ENCODE assay signal across 40 mouse cellular contexts in the genomic region with DNA sequence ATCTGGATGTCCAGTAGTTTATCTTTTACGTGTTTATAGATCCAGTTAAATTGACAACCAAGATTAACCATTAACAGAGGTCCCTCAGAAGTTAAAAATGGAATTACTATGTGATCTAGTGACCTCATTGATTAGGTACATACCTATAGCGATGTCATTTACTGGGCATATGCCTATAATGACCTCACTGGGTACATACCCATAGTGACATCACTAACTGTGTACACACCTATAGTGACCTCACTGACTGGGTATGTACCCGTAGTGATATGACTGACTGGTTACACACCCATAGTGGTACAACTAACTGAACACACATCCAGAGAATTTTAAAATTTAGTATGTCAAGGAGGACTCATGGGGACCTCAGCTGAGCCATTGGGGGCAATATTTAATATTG. TPM values are rescaled to one million over a fixed set of nuclear protein-coding genes. Genes with fewer than 3 reads are reported as not detected.
"Had no signal": no experiment of that assay in that cellular context is flagged by ENCODE, and none has a peak within 500 bp of the region (broad histone marks: within the 10 kb centered on the region; RNA-seq: fewer than 3 reads in every experiment).

No protein-coding gene starts in this region.

- H3K9me3 ChIP-seq: heart, embryonic 15.5 days; hindbrain, embryonic 13.5 days; limb, embryonic 13.5 days; limb, embryonic 15.5 days had no signal

- H3K27ac ChIP-seq: heart, adult 2 months; heart, embryonic 13.5 days; heart, embryonic 15.5 days; hindbrain, embryonic 13.5 days; hindbrain, embryonic 15.5 days; hindbrain, postnatal 0 days; kidney, embryonic 15.5 days; kidney, postnatal 0 days; limb, embryonic 13.5 days; limb, embryonic 15.5 days had no signal

- H3K4me3 ChIP-seq: heart, adult 2 months; heart, embryonic 13.5 days; heart, embryonic 15.5 days; hindbrain, embryonic 13.5 days; hindbrain, embryonic 15.5 days; kidney, embryonic 15.5 days; limb, embryonic 13.5 days; limb, embryonic 15.5 days had no signal

- H3K36me3 ChIP-seq: heart, embryonic 13.5 days; heart, embryonic 15.5 days; hindbrain, embryonic 13.5 days; hindbrain, embryonic 15.5 days; kidney, embryonic 15.5 days; limb, embryonic 13.5 days; limb, embryonic 15.5 days had no signal

- H3K4me2 ChIP-seq: heart, embryonic 13.5 days; heart, embryonic 15.5 days; hindbrain, embryonic 13.5 days; hindbrain, embryonic 15.5 days; kidney, embryonic 15.5 days; limb, embryonic 13.5 days; limb, embryonic 15.5 days had no signal

- DNase-seq: gastrocnemius, postnatal 14 days; gastrocnemius, postnatal 36 days; heart, adult 2 months; heart, postnatal 14 days; heart, postnatal 36 days; kidney, adult 11 months; kidney, adult 2 months; kidney, adult 9 months; kidney, postnatal 14 days; kidney, postnatal 36 days; layer of hippocampus, adult 9-11 months; layer of hippocampus, postnatal 36 days; left cerebral cortex, postnatal 4 days had no signal

- H3K4me1 ChIP-seq: heart, embryonic 15.5 days; kidney, embryonic 15.5 days; limb, embryonic 13.5 days had no signal

- H3K9ac ChIP-seq: heart, embryonic 13.5 days; heart, embryonic 15.5 days; hindbrain, embryonic 13.5 days; hindbrain, embryonic 15.5 days; kidney, embryonic 15.5 days; limb, embryonic 13.5 days; limb, embryonic 15.5 days had no signal

- ATAC-seq: forebrain, embryonic 16.5 days; hindbrain, postnatal 0 days; intestine, embryonic 16.5 days had no signal

- H3K27me3 ChIP-seq: heart, embryonic 13.5 days; heart, embryonic 15.5 days; hindbrain, embryonic 13.5 days; hindbrain, embryonic 15.5 days; kidney, embryonic 15.5 days; limb, embryonic 13.5 days; limb, embryonic 15.5 days had no signal

RNA-seq across cellular contexts. Expression of gene Gm11983, which starts 18.5 kb away (rescaled TPM):
- total RNA-seq: gastrocnemius, adult 18-20 months; gastrocnemius, adult 8-10 months; gastrocnemius, postnatal 14 days; gastrocnemius, postnatal 36 days; heart, adult 2 months; heart, postnatal 14 days; heart, postnatal 36 days; hematopoietic stem cell, adult 5-6 weeks; hindbrain, postnatal 0 days; layer of hippocampus, adult 18-20 months; layer of hippocampus, adult 8-10 months; layer of hippocampus, postnatal 14 days; layer of hippocampus, postnatal 36 days; left cerebral cortex, adult 18-20 months; left cerebral cortex, adult 8-10 months; left cerebral cortex, postnatal 10 days; left cerebral cortex, postnatal 25 days; left cerebral cortex, postnatal 4 days had no signal
- polyA plus RNA-seq: forebrain, embryonic 16.5 days; gonadal fat pad, adult 2 months; heart, adult 2 months; heart, embryonic 13.5 days; heart, embryonic 15.5 days; heart, postnatal 0 days; hindbrain, embryonic 11.5 days; hindbrain, embryonic 13.5 days; hindbrain, embryonic 15.5 days; hindbrain, postnatal 0 days; intestine, embryonic 14.5 days; intestine, embryonic 16.5 days; kidney, adult 2 months; kidney, embryonic 15.5 days; kidney, postnatal 0 days; large intestine, adult 2 months; limb, embryonic 11.5 days; limb, embryonic 13.5 days; limb, embryonic 15.5 days had no signal
